Mouse (Mus musculus): ENCODE results near the gene Fam151a.
A peak's percentile ranks its signal among the peaks of the same experiment; 100 is the strongest.
"Not testable (repeated sequence)": the region's sequence is repeated elsewhere in the genome, so short reads cannot be mapped to it uniquely, and the experiment has no call there.

Gene Fam151a

DNA sequence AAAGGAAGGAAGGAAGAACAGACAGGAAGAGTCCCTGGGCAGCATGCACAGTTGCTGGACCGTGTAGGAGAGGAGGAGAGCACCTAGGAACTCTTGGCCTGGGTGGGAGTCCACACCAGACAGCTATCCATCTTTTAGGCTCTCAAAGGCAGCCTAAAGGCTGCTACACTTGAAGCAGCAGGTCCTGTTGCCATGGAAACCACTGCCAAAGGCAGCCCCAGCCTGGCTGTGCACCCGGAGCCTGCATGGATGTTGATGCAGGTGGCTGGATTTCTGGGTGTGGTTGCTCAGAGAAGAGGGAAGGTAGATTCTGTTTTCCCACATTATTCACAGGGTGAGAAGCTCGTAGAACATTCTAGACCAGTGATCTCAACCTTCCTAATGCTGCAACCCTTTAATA, 43.3 kb downstream of the Fam151a start:
- DNase-seq (ENCODE audit: low spot score): no peak

DNA sequence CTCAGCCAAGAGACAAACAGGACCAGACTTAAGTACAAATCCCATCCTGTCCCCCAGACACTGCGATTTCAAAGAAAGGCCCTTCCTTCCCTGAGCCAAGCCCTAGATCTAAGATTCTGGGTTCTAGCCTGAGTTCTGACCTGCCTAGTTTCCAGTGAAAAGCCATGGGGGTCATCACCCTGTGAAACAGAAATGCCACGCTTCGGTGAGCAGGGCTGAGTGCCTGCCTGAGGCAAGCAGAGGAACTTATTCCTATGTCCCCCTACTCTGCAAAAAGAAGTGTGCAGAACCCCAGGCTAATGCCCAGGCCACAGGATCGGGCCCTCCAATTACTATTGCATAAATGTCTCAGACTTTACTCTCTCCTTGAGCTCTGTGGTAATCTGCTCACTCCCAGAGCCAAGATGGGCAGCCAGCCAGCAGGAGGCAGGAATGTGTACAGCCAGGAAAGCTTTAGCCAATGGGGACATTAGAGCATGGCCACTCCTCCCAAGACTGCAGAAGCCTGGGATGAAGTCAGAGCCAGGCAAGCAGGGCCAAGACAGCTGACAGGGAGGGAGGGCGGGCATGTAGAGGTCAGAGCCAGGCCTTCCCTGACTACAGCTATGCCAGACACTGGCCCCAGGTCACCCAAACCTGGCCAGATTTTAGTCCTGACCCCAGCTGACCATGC, 44.6 kb downstream of the Fam151a start:
- DNase-seq (ENCODE audit: low spot score): peak; percentile 97

DNA sequence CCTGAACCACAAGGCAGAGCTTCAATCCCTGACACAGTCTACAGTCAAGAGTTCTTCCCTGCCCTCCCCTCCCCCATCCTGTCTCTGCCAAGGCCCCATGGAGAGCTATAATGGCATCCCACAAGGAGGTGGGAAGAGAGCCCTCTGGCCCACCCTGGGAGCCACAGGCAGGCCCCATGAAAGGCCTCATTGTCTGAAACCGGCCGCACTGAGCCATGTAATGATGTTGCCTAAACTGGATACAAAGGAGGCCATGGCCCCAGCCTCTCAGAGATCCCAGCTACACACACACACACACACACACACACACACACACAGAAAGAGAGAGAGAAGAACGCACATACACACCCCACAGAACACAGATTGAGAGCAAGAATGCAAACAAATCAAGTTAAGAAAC, 46.4 kb downstream of the Fam151a start:
- no peak for DNase-seq (ENCODE audit: low spot score)

DNA sequence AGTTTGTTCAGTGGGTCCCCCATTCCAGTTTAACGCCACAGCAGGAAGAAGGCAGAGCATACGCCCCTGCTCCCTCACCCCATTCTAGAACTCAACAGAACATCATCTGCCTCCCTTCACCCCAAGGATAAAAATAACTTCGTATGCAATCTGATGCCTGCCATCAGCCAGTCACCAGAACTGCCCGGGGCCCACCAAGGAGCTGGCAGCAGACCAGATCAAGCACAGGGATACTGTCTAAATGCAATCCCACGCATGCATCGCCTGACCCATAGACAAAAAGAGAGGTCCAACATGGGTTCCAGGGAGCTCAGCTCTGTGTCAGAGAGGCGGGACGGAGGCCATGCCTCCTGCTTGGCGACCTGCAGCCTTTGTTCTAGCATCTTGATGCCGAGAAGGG, 49.4 kb downstream of the Fam151a start:
- DNase-seq (ENCODE audit: low spot score): no peak

DNA sequence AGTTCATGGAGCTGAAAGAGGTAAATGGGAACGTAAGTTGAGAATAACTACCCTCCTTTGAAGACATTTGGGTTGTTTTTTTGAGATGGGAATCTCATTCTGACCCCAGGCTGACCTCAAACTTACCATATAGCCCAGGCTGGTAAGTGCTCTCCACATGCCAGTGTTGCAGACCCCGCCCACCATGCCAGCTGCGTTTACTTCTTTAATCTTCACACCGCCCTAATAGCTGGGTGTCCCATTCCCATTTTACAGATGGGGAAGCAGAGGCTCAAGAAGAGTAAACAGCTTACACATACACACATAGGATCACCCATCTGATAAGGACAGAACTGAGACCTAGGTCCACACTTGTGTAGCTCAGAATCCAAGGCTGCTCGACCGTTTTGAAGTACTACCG, 51.1 kb downstream of the Fam151a start:
- no peak for DNase-seq (ENCODE audit: low spot score)

DNA sequence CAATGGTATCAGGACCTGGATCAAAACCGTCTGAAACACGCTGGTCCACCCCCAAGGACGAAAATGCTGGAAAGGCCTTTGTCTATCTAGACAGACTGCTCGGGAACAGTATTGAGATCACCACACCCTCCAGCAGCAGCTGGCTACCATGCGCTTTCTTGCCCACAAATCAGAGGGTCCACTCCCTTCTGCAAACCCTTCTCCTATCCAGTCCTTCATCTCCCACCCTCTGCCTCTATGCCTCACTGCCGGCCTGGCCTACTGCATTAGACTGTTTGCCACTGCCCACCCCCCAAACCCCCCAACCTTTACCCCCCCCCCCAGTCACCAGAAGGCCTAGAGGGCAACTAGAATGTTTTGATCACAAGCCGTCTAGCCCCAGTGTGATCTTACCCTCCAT, 51.7 kb downstream of the Fam151a start:
- DNase-seq (ENCODE audit: low spot score): no peak

DNA sequence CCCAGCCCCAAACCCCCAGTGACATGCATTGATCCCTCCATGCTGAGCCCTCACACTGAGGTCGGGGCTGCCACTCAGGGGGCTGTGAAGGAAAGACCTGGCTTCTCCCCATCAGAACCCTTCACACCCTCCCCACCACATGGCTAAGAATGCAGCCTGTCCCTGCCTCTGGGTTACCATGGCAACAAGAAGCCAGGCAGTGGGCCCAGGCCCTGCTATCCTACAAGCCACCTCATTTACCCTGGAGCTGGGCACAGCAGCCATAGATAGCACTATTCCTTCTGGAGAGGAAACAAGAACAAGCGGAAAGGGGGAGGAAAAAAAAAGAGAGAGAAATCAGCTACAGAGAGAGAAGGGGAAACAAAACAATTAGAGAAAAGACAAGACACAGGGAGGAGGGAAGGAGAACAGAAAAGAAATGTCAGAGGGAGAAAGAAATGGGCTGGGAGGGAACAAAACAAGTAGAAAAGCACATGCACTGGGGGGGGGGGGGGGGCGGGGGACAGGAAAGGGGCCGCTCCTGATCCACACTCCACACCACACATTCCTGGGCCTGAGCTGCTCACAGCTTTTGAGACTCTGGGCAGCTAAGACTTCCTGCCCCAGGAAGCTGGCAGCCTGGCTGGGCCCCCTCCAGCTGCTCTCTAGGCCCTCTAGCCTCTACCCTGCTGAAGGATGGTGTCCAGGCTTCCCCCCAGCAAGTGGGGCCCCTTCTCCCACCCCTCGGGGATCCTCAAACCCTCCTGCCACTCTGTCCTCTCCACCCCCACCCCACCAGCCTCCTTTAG, 52.3 kb downstream of the Fam151a start:
- peak; percentile 49 for DNase-seq (ENCODE audit: low spot score)

DNA sequence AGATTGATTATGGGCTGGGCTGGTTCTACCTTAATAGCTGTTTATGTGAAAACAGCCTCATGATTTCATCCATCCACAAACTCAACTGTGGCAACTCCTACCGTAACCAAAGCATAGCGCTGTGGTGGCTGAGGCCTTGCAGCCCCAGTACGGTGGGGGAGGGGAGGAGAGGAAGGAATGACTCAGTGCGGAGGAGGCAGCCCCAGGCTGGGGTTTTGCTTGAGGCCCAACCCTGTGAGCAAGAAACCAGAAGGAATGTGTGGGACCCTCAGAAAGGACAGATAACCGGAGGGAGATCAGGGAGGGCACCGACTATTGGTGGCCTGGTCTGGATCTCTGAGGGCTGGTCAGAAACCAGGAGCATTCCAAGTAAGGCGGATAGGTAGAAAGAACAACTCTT, 54.1 kb downstream of the Fam151a start:
- peak; percentile 62 for DNase-seq (ENCODE audit: low spot score)

DNA sequence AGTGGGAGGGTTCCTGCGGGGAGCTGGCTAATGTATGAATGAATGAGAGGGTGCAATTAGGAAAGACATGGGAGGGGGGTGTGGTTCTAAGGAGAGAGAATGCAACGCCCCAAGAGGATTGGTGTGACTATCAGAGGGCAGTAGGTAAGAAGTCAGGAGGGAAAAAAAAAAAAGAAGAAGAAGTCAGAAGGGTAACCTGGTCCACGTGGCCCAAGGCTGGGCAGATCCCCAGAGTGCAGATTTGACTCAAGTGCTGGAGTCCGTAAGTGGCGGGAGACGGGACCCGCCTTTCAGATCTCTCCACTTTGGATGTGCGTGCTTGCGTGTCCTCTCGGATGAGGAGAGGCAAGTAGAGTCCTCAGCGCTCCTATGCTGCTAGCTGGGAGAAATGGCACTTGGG, 54.9 kb downstream of the Fam151a start:
- DNase-seq (ENCODE audit: low spot score): no peak

DNA sequence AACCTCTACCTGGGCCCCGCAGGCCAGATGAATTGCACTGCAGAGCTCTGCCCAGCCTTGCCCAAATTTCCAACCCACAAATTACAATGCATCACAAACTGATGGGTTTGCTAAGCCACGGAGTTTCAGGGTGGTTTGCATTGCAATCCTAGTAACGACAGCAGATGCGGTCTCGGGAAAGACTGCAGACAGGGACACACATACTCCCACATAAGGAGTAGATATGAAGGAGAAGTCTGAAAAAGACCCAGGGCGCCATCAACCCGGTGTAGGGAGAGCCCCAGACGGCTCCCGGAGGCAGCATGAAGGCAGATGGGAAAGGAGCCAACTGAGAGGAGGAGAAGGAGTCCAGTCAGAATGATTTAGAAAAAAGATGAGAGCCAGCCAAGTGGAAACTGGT, 56.0 kb downstream of the Fam151a start:
- no peak for DNase-seq (ENCODE audit: low spot score)

DNA sequence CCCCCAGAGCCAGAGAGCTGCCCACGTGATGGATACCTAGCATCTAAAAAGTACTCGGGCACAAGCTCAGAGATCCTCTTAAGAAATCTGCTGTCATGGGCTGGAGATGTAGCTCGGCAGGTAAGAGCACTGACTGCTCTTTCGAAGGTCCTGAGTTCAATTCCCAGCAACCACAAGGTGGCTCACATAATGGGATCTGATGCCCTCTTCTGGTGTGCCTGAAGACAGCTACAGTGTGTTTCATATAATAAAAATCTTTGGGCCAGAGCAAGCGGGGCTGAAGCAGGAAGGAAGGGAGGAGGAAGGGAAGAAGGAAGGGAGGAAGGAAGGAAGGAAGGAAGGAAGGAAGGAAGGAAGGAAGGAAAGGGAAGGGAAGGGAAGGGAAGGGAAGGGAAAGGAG, 56.5 kb downstream of the Fam151a start:
- DNase-seq (ENCODE audit: low spot score): not testable (repeated sequence)

DNA sequence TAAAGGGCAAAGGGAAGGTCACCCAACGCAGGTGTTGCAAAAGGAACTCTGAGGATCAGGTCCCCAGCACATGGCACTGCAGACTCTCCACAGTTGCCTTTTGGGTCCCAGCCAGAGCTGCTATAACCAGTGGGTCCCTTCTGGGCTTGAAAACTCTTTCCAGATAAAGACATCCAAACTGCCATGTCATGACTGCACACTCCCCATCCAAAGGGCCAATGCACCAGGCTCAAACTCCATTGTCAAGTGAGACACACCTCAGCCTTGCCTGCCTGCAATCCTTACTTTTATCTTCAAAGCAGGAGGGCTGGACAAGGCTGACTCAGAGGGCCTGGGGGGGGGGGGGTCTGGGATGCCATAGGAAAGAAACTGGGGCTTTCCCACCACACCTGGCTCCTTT, 57.2 kb downstream of the Fam151a start:
- DNase-seq (ENCODE audit: low spot score): no peak

DNA sequence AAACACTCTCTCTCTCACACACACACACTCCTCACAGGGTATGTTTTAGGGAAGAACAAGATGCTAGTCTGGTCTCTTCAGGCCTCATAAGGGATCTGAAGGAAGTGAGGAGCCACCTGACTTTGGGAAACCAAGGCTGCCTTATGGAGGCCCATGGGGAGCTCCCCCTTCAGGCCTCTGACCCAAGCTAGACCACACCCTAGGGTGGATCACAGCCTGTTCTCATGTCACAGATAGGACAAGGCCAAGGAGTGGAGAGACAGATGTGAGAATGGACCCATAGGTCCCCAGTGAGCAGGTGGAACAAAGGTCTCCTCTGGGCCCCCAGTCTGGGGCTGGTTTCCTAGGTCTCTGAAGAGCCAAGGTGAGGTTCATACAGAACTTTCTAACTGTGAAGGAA, 58.6 kb downstream of the Fam151a start:
- no peak for DNase-seq (ENCODE audit: low spot score)

DNA sequence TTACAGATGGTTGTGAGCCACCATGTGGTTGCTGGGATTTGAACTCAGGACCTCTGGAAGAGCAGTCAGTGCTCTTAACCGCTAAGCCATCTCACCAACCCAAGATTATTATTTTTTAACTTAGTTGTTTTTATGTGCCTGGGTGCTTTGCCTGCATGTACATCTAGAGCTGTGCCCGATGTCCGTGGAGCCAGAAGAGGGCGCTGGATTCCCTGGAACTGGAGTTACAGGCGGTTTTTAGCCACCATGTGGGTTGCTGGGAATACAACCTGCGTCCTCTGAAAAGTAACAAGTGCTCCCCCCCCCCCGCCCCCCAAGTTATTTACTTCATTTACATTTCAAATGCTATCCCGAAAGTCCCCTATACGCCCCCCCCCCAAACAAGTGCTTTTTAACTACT, 60.1 kb downstream of the Fam151a start:
- not testable (repeated sequence) for DNase-seq (ENCODE audit: low spot score)

DNA sequence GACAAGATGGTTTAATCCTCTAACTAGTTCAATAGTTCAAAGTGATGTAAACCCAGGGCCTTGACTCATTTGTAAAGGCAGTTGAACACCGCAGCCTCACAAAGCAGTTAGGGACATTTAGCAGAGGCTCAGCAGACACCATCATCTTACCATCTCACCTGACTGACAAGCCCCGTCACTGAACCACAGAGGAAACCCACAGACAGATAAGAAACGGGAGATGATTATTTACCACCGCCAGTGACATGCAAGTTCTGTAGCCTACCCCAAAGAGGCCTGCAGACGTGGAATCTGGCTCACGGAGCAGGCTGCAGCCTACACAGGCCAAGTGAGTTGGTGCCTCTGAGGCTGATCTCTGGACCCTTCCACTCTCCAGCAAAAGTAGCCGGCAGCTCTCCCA, 60.6 kb downstream of the Fam151a start:
- no peak for DNase-seq (ENCODE audit: low spot score)

DNA sequence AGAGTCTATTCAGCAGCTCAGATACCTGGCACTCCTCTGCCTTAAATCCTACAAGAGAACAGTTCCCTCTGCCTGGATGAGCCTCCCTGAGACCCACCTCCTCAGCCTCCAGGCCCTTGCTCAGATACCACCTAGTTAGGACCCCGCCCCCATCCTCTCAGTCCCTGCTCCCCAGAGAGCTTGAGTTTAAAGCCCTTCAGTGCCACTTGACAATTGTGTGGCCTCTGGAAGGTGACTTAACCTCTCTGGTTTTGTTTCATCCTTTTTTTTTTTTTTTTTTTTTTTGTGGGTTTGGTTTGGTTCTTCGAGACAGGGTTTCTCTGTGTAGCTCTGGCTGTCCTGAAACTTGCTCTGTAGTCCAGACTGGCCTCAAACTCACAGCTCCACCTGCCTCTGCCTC, 61.6 kb downstream of the Fam151a start:
- DNase-seq (ENCODE audit: low spot score): no peak
